Mouse (Mus musculus): ENCODE measurements at regions not wholly inside any gene's neighbourhood (a gene's known extent, or its start where the extent isn't known, plus 50 kb on each side); places are given as distances from the start of the nearest gene placed in this dataset.

DNA sequence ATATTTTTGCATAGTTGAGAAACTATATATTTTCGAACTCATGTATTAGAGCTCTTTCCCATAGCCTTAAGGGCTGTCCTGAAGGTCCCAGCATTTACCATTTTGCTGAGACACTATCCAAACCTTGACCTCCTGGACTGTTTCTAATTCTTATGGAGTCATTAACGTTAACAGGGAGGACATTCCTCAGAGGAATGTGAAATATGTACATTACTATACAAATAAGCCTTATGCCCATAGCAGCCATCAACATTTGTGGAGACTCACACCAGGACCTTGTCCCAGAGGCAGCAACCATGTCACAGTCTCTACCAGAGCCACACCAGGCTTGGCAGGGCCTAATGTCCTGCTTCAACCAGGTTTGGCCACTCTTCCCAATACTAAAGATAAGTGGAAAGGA lies 54.6 kb upstream of the Atp13a3 start:
- Histone ChIP-seq H3K27me3 (replicated peaks) (no peaks in the 10 kb centered on the region), H3K9ac (no peak overlapping the region), H3K4me3 (replicated peaks) (no peak overlapping the region), H3K4me1 (no peaks in the 10 kb centered on the region), H3K36me3 (no peaks in the 10 kb centered on the region), H3K9me3 (no peaks in the 10 kb centered on the region), H3K27ac (no peak overlapping the region), H3K4me2 (no peak overlapping the region)
- ATAC-seq (ENCODE audit: insufficient read depth, low FRiP score, low read depth), result no peak
- 56% methylated on average over 2 of the region's 2 CpGs for WGBS

DNA sequence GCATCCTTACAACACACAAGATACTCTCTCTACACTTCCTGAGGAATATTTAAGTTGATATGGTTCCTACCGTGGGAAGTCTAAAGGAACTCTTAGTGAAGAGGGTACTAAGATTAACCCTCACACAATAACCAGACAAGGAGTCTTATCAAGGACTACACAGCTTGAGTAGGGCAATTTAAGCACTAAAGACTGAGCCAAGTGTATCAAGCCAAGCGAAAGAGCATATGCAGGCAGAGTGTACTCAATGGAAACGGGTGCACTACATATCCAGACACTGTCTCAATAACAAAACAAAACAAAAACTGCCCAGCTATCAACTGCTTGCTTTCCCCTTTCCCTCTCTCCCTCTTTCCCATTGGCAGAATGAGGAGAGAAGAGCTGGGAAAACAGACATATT lies 52.1 kb upstream of the Atp13a3 start:
- ATAC-seq (ENCODE audit: insufficient read depth, low FRiP score, low read depth), result no peak
- no peak overlapping the region for H3K9ac ChIP-seq
- H3K36me3 ChIP-seq, result no peaks in the 10 kb centered on the region
- H3K27ac ChIP-seq, result no peak overlapping the region
- WGBS, result 79% methylated on average over 3 of the region's 3 CpGs
- H3K4me2 ChIP-seq, result no peak overlapping the region
- no peaks in the 10 kb centered on the region for H3K4me1 ChIP-seq
- no peaks in the 10 kb centered on the region for H3K9me3 ChIP-seq
- no peaks in the 10 kb centered on the region for H3K27me3 ChIP-seq (replicated peaks)
- H3K4me3 ChIP-seq (replicated peaks), result no peak overlapping the region

GRCm38 (mm10) chr16:30457335-30457734 lies 51.6 kb upstream of the Atp13a3 start:
- Histone ChIP-seq H3K4me3 (replicated peaks) (no peak overlapping the region), H3K9me3 (no peaks in the 10 kb centered on the region), H3K4me2 (no peak overlapping the region), H3K27ac (no peak overlapping the region), H3K36me3 (no peaks in the 10 kb centered on the region), H3K9ac (no peak overlapping the region), H3K4me1 (no peaks in the 10 kb centered on the region), H3K27me3 (replicated peaks) (no peaks in the 10 kb centered on the region)
- ATAC-seq (ENCODE audit: insufficient read depth, low FRiP score, low read depth), result no peak
- 78% methylated on average over 5 of the region's 5 CpGs for WGBS

GRCm38 (mm10) chr16:30456687-30457086 lies 50.9 kb upstream of the Atp13a3 start:
- Histone ChIP-seq H3K4me3 (replicated peaks) (no peak overlapping the region), H3K4me1 (no peaks in the 10 kb centered on the region), H3K9ac (no peak overlapping the region), H3K36me3 (no peaks in the 10 kb centered on the region), H3K4me2 (no peak overlapping the region), H3K27me3 (replicated peaks) (no peaks in the 10 kb centered on the region), H3K27ac (no peak overlapping the region), H3K9me3 (no peaks in the 10 kb centered on the region)
- 58% methylated on average over 4 of the region's 4 CpGs for WGBS
- peak; percentile 50; the same call in 1 of the 2 replicates for ATAC-seq (ENCODE audit: insufficient read depth, low FRiP score, low read depth)
